Mouse (Mus musculus) midbrain, embryonic 16.5 days (tissue): ENCODE results near the gene Cdcp2. TPM values are rescaled to one million over a fixed set of nuclear protein-coding genes. Genes with fewer than 3 reads are reported as not detected.

Source experiments
- ATAC-seq: fragments of 200-750 bp; cut with Nextera tagmentation; 2 replicates; pipeline ENCODE4 v1.8.0; 2017; ENCODE audit warnings: moderate TSS enrichment
- H3K27ac ChIP-seq: fragments of 300-500 bp; sonication (generic); 2 replicates; pipeline ENCODE4 v1.5.1; 2014; ENCODE audit warnings: mild to moderate bottlenecking, low read length, mixed read lengths
- H3K27me3 ChIP-seq: fragments of 300-500 bp; sonication (generic); 2 replicates; pipeline ENCODE4 v1.6.1; 2014; ENCODE audit warnings: low read depth, low read length, mixed read lengths; ENCODE audit not compliant: control insufficient read depth, insufficient read depth
- H3K36me3 ChIP-seq: fragments of 300-500 bp; sonication (generic); 2 replicates; pipeline ENCODE4 v1.6.1; 2014; ENCODE audit warnings: mild to moderate bottlenecking, low read length, moderate library complexity, mixed read lengths; ENCODE audit not compliant: control insufficient read depth, insufficient read depth
- H3K4me1 ChIP-seq: fragments of 300-500 bp; sonication (generic); 2 replicates; pipeline ENCODE4 v1.6.1; 2014; ENCODE audit warnings: mild to moderate bottlenecking, low read length, mixed read lengths; ENCODE audit not compliant: control insufficient read depth, insufficient read depth
- H3K4me2 ChIP-seq: fragments of 300-500 bp; sonication (generic); 2 replicates; pipeline ENCODE4 v1.6.1; 2014; ENCODE audit warnings: mild to moderate bottlenecking, low read length, mixed read lengths
- H3K4me3 ChIP-seq: fragments of 300-500 bp; sonication (generic); 2 replicates; pipeline ENCODE4 v1.5.1; 2014; ENCODE audit warnings: low read depth, mild to moderate bottlenecking, low read length, moderate library complexity, mixed read lengths
- H3K9ac ChIP-seq: fragments of 300-500 bp; sonication (generic); 2 replicates; pipeline ENCODE4 v1.6.1; 2014; ENCODE audit warnings: low read depth, low read length, mixed read lengths
- H3K9me3 ChIP-seq: fragments of 300-500 bp; sonication (generic); replicated peaks from 2 replicates; pipeline ENCODE4 v1.6.1; 2014; ENCODE audit warnings: mild to moderate bottlenecking, low read length, mixed read lengths; ENCODE audit not compliant: control insufficient read depth, poor library complexity, severe bottlenecking
- WGBS: fragments of 180-500 bp; shearing (Covaris S2); extraction: QIAGEN DNeasy Blood & Tissue Kit; methylation state at CpG from one replicate; pipeline ENCODE4 v1.1.7; 2014; 5-methylcytosine and 5-hydroxymethylcytosine counted together
- polyA plus RNA-seq: library from polyadenylated mRNA; unstranded; fragments of >200 nt; fragmentation: Nextera tagmentation; extraction: Ambion mirVana; gene quantifications from 2 replicates; pipeline ENCODE4 v1.2.1, GENCODE M21; 2015

The Cdcp2 gene
- polyA plus RNA-seq, 1 experiment from 2014 or later, result not detected

DNA sequence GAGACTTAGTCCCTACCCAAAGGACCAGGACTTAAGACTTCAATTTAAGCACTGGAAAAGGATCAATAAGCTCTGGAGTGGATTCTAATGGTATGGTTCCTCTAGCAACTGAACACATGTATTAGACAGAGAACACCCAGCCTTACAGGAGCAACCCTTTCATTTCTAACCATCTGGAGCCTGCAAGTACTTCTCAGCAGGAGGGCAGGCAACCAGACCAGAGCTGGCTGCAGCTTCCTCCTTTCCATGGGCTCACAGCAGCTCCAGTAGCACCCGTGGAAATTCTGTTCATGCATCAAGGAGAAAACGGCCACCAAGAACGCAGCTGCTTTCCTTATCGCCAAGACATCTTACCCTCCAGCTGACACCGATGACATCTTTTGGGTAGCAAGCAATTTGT lies 39.0 kb downstream of the Cdcp2 start:
- H3K27me3 ChIP-seq, result no peaks in the 10 kb centered on the region
- no peak for ATAC-seq
- WGBS, result 72% methylated on average over 5 of the region's 5 CpGs
- H3K4me1 ChIP-seq, result peaks cover 29% of the 10 kb centered on the region
- H3K4me2 ChIP-seq, result no peak overlapping the region
- H3K9me3 ChIP-seq, result no peaks in the 10 kb centered on the region
- H3K9ac ChIP-seq, result no peak overlapping the region
- H3K27ac ChIP-seq, result no peak overlapping the region
- no peak overlapping the region for H3K4me3 ChIP-seq
- H3K36me3 ChIP-seq, result no peaks in the 10 kb centered on the region

DNA sequence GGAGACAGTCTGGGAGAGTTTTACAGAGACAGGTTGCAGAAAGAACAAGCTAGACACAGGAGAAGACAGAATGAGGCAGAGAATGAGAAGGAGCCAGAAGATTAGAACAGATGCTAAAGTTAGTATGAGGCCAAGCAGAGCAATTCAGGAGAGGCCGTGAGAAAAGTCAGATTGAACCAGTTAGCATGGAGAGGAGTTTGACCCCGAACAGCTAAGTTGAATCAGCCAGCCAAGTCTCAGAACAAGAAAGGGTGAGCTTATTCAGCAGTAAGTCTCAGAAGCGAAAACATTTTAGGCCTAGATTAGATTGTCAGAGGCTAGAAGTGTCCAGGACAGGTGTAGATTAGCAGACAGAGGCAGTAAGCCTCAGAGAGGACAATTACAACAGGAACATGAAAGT lies 39.8 kb downstream of the Cdcp2 start:
- H3K27ac ChIP-seq, result no peak overlapping the region
- no peaks in the 10 kb centered on the region for H3K27me3 ChIP-seq
- no peak overlapping the region for H3K4me3 ChIP-seq
- no peaks in the 10 kb centered on the region for H3K9me3 ChIP-seq
- WGBS, result 64% methylated on average over 3 of the region's 3 CpGs
- no peak overlapping the region for H3K4me2 ChIP-seq
- H3K36me3 ChIP-seq, result no peaks in the 10 kb centered on the region
- no peak for ATAC-seq
- H3K9ac ChIP-seq, result no peak overlapping the region
- peaks cover 31% of the 10 kb centered on the region for H3K4me1 ChIP-seq

DNA sequence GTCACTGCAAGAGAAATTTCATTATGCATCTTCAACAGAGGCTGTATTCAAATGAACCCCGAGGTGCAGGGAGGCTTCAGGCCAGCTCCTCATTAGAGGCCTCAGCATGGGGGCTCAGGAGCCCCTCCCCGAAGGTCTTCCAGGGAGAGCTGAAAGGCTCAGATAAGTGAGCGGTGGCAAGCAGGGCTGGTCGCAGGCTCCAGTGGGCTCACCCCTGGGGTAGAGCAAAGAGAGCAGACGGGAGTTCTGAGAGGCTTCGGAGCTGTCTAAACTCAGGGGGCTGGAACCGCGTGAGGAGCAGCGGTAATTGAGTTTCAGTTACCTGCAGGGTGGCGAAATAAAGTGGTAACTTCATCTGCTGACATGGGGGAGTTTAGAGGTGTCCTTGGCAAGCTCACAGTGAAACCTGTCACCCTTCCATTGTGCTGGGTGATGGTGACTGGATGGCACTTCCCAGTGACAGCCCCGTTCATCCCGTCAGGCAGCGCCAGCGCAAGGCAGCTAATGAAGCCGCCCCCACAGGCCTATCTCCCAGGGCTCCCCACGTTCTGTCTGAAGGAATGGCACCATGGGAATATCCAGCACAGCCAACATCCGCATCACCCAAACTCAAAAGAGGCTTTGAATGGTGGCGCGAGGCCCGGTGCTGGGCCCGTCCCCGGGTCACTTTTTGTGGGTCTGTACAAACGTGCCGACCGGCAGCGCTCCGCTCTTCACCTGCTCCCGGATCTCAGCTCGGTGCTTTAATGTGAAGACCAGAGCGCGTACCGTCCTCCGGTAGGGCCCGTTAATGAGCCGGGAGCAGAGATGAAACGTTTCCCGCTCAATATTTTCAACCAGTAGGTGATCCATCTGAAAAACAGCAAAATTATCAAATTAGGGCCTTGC lies 42.5 kb downstream of the Cdcp2 start:
- 19% methylated on average over 37 of the region's 37 CpGs for WGBS
- no peak overlapping the region for H3K4me3 ChIP-seq
- H3K9ac ChIP-seq, result peak overlapping the region; percentile 32; the same call in 1 of the 2 replicates
- H3K4me2 ChIP-seq, result peak overlapping the region; percentile 23; the same call in 1 of the 2 replicates
- peaks cover 31% of the 10 kb centered on the region for H3K4me1 ChIP-seq
- H3K27ac ChIP-seq, result peak overlapping the region; percentile 77
- no peaks in the 10 kb centered on the region for H3K36me3 ChIP-seq
- no peaks in the 10 kb centered on the region for H3K9me3 ChIP-seq
- H3K27me3 ChIP-seq, result no peaks in the 10 kb centered on the region
- ATAC-seq, result peak; percentile 83

DNA sequence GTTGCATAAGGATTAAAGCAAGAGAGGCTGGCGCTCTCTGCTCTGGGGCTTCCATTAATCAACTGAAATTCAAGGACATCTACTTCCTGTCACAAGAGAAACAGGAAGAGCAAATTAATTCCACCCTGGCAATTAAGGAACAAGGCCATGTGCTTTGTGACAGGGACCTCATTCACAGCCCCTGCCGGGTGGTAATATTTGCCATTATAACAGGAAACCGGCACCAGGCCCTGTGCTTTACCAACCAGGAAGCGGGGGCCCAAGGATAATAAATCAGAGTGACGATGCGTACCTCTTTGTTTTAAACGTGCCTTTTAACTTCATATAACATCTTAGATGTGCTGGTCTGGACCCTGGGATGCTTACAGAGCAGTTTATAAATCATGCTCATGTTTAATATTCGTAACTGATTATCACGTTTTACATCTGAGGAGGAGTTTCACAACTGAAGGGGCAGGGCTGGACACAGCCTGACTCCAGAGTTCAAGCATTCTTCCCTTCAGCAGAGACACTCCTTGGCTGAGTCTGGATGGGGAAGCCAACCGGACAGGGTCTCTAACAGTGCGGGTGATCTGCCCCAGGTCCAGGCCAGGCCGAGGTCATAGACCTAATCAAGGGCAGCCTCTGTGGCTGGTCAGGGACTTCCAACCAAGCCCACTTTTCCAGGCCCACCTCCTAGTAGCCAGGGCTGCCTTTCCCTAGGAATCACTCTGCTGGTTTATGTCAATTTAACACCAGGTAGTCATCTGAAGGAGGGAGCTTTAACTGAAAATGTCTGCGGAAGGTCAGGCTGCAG lies 43.3 kb downstream of the Cdcp2 start:
- WGBS, result 54% methylated on average over 13 of the region's 13 CpGs
- peak; percentile 4; the same call in 1 of the 2 replicates for ATAC-seq
- H3K27me3 ChIP-seq, result no peaks in the 10 kb centered on the region
- peak overlapping the region; percentile 77 for H3K27ac ChIP-seq
- H3K36me3 ChIP-seq, result no peaks in the 10 kb centered on the region
- peaks cover 33% of the 10 kb centered on the region for H3K4me1 ChIP-seq
- no peaks in the 10 kb centered on the region for H3K9me3 ChIP-seq
- peak overlapping the region; percentile 3; the same call in 1 of the 2 replicates for H3K9ac ChIP-seq
- no peak overlapping the region for H3K4me2 ChIP-seq
- H3K4me3 ChIP-seq, result no peak overlapping the region

DNA sequence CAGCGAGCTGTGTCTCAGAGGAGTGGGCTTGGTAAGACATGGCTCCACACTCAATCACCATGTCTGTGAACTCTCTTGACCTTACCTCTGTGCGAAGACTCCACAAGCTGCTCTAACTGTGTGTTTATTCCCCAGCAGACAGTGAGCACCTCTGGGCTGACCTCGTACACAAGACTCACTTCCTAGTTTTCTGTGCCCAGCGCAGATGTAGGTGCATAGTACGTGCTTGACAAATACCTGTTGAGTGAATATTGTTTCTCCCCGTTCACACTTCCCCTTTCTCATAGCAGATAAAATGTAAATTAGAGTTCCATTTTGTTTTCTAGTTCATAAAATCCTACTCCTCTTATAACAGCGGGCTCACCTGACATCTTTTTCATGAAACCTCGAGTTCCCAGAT lies 46.8 kb downstream of the Cdcp2 start:
- H3K4me3 ChIP-seq, result no peak overlapping the region
- no peak overlapping the region for H3K9ac ChIP-seq
- H3K27ac ChIP-seq, result no peak overlapping the region
- peaks cover 25% of the 10 kb centered on the region for H3K4me1 ChIP-seq
- H3K4me2 ChIP-seq, result no peak overlapping the region
- H3K36me3 ChIP-seq, result no peaks in the 10 kb centered on the region; the same call in 1 of the 2 replicates
- H3K27me3 ChIP-seq, result no peaks in the 10 kb centered on the region
- 86% methylated on average over 8 of the region's 8 CpGs for WGBS
- H3K9me3 ChIP-seq, result no peaks in the 10 kb centered on the region
- ATAC-seq, result no peak

DNA sequence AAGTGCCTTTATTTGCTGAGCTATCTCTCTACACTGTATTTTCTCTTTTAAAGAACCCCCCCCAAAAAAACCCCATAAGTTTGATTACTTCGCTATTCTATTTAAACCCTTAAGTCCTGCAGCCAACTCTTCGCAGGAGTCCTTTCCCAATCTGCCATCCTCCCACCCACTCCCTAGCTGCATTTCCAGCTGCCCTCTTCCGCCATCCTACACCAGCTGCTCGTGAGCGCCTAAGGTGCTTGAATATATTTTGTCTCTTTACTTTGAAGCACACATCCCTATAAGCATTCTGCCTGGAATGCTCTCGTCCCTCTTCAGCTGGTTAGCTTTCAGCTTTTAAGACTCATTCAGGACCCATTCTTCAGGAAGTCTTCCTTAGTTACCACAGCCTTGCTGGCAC lies 54.3 kb downstream of the Cdcp2 start:
- H3K4me3 ChIP-seq, result no peak overlapping the region
- H3K27ac ChIP-seq, result no peak overlapping the region
- H3K4me2 ChIP-seq, result no peak overlapping the region
- H3K9me3 ChIP-seq, result no peaks in the 10 kb centered on the region
- H3K4me1 ChIP-seq, result no peaks in the 10 kb centered on the region
- H3K9ac ChIP-seq, result no peak overlapping the region
- WGBS, result 69% methylated on average over 6 of the region's 6 CpGs
- H3K27me3 ChIP-seq, result no peaks in the 10 kb centered on the region
- ATAC-seq, result no peak
- no peaks in the 10 kb centered on the region; the same call in 1 of the 2 replicates for H3K36me3 ChIP-seq

DNA sequence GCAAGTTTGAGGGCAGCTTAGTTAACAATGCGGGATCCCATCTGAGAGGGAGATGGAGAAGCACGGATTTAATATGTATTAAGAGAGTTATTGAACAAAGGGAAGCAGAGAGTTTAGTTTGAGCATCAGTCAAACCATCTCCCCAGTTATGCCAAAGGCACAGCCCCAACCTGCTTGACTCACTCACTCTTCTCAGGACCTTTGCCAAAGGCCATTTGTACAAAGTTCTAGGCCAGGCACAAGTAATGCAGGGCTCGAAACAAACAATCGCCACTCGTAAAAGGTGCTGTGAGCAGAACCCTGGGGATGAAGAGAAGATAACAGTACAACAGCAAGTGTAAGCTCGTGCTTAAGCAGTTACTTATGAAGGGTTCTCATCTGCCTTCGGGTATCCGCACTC lies 55.9 kb downstream of the Cdcp2 start:
- WGBS, result 78% methylated on average over 8 of the region's 8 CpGs

DNA sequence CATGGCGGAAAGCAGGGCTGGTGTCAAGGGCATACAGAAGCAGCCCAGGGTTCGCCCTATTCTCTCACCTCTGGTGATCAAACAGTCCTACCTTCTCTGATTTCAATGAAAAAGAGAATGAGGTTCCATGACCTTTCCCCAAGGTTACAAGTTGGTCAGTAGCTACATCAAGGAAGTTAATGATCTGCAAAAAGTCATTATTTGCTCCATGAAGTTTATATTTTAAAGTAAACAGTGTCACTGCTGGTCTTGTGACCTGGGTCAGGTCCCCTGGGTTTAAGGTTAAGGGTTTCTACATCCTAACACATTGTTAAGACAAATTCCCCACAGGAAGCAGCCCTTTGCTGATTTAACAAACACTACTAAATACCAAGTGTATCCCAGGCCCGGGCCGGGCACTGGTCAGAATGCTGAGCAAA lies 60.3 kb downstream of the Cdcp2 start:
- no peaks in the 10 kb centered on the region for H3K4me1 ChIP-seq
- no peaks in the 10 kb centered on the region for H3K27me3 ChIP-seq
- no peaks in the 10 kb centered on the region for H3K9me3 ChIP-seq
- no peak overlapping the region for H3K9ac ChIP-seq
- no peak overlapping the region for H3K27ac ChIP-seq
- 85% methylated on average over 4 of the region's 4 CpGs for WGBS
- ATAC-seq, result no peak
- peaks cover 7% of the 10 kb centered on the region for H3K36me3 ChIP-seq
- no peak overlapping the region for H3K4me3 ChIP-seq
- H3K4me2 ChIP-seq, result no peak overlapping the region

More for the DNA sequence above, 55.9 kb downstream of the Cdcp2 start:
- H3K27ac ChIP-seq, result no peak overlapping the region
- no peaks in the 10 kb centered on the region for H3K9me3 ChIP-seq
- H3K36me3 ChIP-seq, result peaks cover 4% of the 10 kb centered on the region; the same call in 1 of the 2 replicates
- no peaks in the 10 kb centered on the region for H3K4me1 ChIP-seq
- ATAC-seq, result no peak
- no peak overlapping the region for H3K4me2 ChIP-seq
- no peak overlapping the region for H3K4me3 ChIP-seq
- H3K9ac ChIP-seq, result no peak overlapping the region
- H3K27me3 ChIP-seq, result no peaks in the 10 kb centered on the region
